ENCODE assay signal across 19 mouse cellular contexts in the genomic region with DNA sequence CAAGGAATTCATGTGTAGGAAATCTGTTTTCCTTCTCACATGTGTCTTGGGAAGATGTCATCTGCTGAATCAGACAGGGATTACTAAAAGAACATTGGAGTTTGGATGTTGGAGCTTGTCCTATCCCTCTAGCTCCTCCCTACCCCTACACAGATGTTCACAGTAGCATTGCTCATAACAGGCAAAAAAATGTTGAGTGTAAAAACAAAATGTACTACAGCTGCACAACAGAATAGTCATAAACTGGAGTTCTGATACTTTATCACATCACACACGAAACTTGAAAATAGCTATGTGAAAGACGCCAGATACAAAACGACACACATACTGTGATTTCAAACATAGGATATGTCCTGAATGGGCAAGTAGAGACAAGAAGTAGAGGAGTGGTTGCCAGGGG.
"Had no signal": no experiment of that assay in that cellular context is flagged by ENCODE, and none has a peak within 500 bp of the region (broad histone marks: within the 10 kb centered on the region; RNA-seq: fewer than 3 reads in every experiment).

No protein-coding gene starts in this region.

- H3K36me3 ChIP-seq: limb, embryonic 12.5 days; limb, embryonic 15.5 days; midbrain, embryonic 12.5 days had no signal

- H3K4me1 ChIP-seq: limb, embryonic 12.5 days; limb, embryonic 15.5 days; midbrain, embryonic 12.5 days had no signal

- DNase-seq: kidney, adult 2 months; kidney, postnatal 25 days; layer of hippocampus, adult 9-11 months; liver, postnatal 0 days; lung, embryonic 14.5 days; thymus, adult 18-20 months; thymus, postnatal 14 days had no signal

- H3K4me3 ChIP-seq: layer of hippocampus, adult 2 months; left cerebral cortex, adult 2 months; limb, embryonic 12.5 days; limb, embryonic 15.5 days; midbrain, embryonic 12.5 days; myocyte had no signal

- ATAC-seq: intestine, postnatal 0 days; liver, postnatal 0 days; lung, postnatal 0 days; midbrain, embryonic 16.5 days had no signal

- H3K27me3 ChIP-seq: limb, embryonic 12.5 days; limb, embryonic 15.5 days; midbrain, embryonic 12.5 days had no signal

- H3K27ac ChIP-seq: kidney, postnatal 0 days; layer of hippocampus, adult 2 months; left cerebral cortex, adult 2 months; limb, embryonic 12.5 days; limb, embryonic 15.5 days; liver, embryonic 14.5 days; macrophage; midbrain, embryonic 12.5 days had no signal
